Mouse (Mus musculus) forebrain, embryonic 11.5 days (tissue): ENCODE measurements at regions not wholly inside any gene's neighbourhood (a gene's known extent, or its start where the extent isn't known, plus 50 kb on each side); places are given as distances from the start of the nearest gene placed in this dataset.
A peak's percentile ranks its signal among the peaks of the same experiment; 100 is the strongest.

Experiments
- ATAC-seq: fragments of 200-750 bp; cut with Nextera tagmentation; replicated peaks from 2 replicates; pipeline ENCODE4 v1.8.0; 2017; ENCODE audit warnings: moderate TSS enrichment; ENCODE audit not compliant: low FRiP score
- DNase-seq: peaks from one replicate; pipeline ENCODE4 v3.0.0-alpha.2; 2017; ENCODE audit warnings: low spot score
- H3K27ac ChIP-seq: fragments of 300-500 bp; sonication (generic); 2 replicates; pipeline ENCODE4 v1.5.1; 2014; ENCODE audit warnings: low read depth, low read length
- H3K27me3 ChIP-seq: fragments of 300-500 bp; sonication (generic); 2 replicates; pipeline ENCODE4 v1.6.1; 2014; ENCODE audit warnings: mild to moderate bottlenecking, low read length, mixed read lengths; ENCODE audit not compliant: control insufficient read depth, insufficient read depth
- H3K36me3 ChIP-seq: fragments of 300-500 bp; sonication (generic); 2 replicates; pipeline ENCODE4 v1.6.1; 2014; ENCODE audit warnings: mild to moderate bottlenecking, low read length, moderate library complexity, mixed read lengths; ENCODE audit not compliant: control insufficient read depth, insufficient read depth
- H3K4me1 ChIP-seq: fragments of 300-500 bp; sonication (generic); replicated peaks from 2 replicates; pipeline ENCODE4 v1.6.1; 2014; ENCODE audit warnings: low read length, mixed read lengths; ENCODE audit not compliant: control insufficient read depth, insufficient read depth
- H3K4me2 ChIP-seq: fragments of 300-500 bp; sonication (generic); 2 replicates; pipeline ENCODE4 v1.6.1; 2014; ENCODE audit warnings: low read depth, mild to moderate bottlenecking, low read length, moderate library complexity, mixed read lengths; ENCODE audit not compliant: severe bottlenecking
- H3K4me3 ChIP-seq: fragments of 300-500 bp; sonication (generic); 2 replicates; pipeline ENCODE4 v1.5.1; 2014; ENCODE audit warnings: low read depth, low read length
- H3K9ac ChIP-seq: fragments of 300-500 bp; sonication (generic); 2 replicates; pipeline ENCODE4 v1.6.1; 2014; ENCODE audit warnings: low read length
- H3K9me3 ChIP-seq: fragments of 300-500 bp; sonication (generic); 2 replicates; pipeline ENCODE4 v1.6.1; 2016; ENCODE audit warnings: low read length, mixed read lengths; ENCODE audit not compliant: control insufficient read depth
- WGBS: fragments of 180-500 bp; shearing (Covaris S2); extraction: QIAGEN DNeasy Blood & Tissue Kit; methylation state at CpG from one replicate; pipeline ENCODE4 v1.1.7; 2014; 5-methylcytosine and 5-hydroxymethylcytosine counted together

- Histone ChIP-seq H3K4me1 (0 out of 2 replicates have a peak, but pooled peaks cover 1% of the 10 kb centered on the region), H3K9ac (no peak overlapping the region), H3K36me3 (no peaks in the 10 kb centered on the region), H3K27me3 (no peaks in the 10 kb centered on the region), H3K4me3 (no peak overlapping the region), H3K27ac (no peak overlapping the region), H3K4me2 (no peak overlapping the region), H3K9me3 (no peaks in the 10 kb centered on the region)
- 87% methylated on average over 3 of the region's 3 CpGs for WGBS
- DNase-seq (no peak), ATAC-seq (no peak)
These were observed 66.7 kb upstream of the Smyd2 start for GRCm38 (mm10) chr1:189988864-189989263.

GRCm38 (mm10) chr1:189985516-189986205 is 63.5 kb upstream of the Smyd2 start:
- Histone ChIP-seq H3K27me3 (no peaks in the 10 kb centered on the region), H3K9ac (no peak overlapping the region), H3K4me1 (0 out of 2 replicates have a peak, but pooled peaks cover 1% of the 10 kb centered on the region), H3K27ac (no peak overlapping the region), H3K4me3 (no peak overlapping the region), H3K9me3 (no peaks in the 10 kb centered on the region), H3K4me2 (no peak overlapping the region), H3K36me3 (no peaks in the 10 kb centered on the region)
- ATAC-seq (no peak), DNase-seq (no peak)
- 75% methylated on average over 11 of the region's 11 CpGs for WGBS

- no peaks in the 10 kb centered on the region for H3K27me3 ChIP-seq
- no peak overlapping the region for H3K4me2 ChIP-seq
- ATAC-seq (no peak), DNase-seq (no peak)
- no peak overlapping the region for H3K27ac ChIP-seq
- no peak overlapping the region for H3K4me3 ChIP-seq
- no peak overlapping the region for H3K9ac ChIP-seq
- no peaks in the 10 kb centered on the region for H3K9me3 ChIP-seq
- no peaks in the 10 kb centered on the region for H3K36me3 ChIP-seq
- H3K4me1 ChIP-seq, result 0 out of 2 replicates have a peak, but pooled peaks cover 2% of the 10 kb centered on the region
- 40% methylated on average over 10 of the region's 10 CpGs for WGBS
These were observed 56.1 kb upstream of the Smyd2 start for GRCm38 (mm10) chr1:189978244-189978643.

GRCm38 (mm10) chr1:189975660-189976059 is 53.5 kb upstream of the Smyd2 start:
- ATAC-seq, result no peak
- Histone ChIP-seq H3K4me1 (0 out of 2 replicates have a peak, but pooled peaks cover 6% of the 10 kb centered on the region), H3K27ac (no peak overlapping the region), H3K36me3 (no peaks in the 10 kb centered on the region), H3K27me3 (no peaks in the 10 kb centered on the region), H3K4me3 (no peak overlapping the region), H3K9me3 (no peaks in the 10 kb centered on the region), H3K9ac (no peak overlapping the region), H3K4me2 (no peak overlapping the region)
- DNase-seq, result no peak
- WGBS, result 92% methylated on average over 9 of the region's 9 CpGs

- peak; percentile 82 for ATAC-seq
- Histone ChIP-seq H3K36me3 (no peaks in the 10 kb centered on the region), H3K4me2 (peak overlapping the region; percentile 33; the same call in 1 of the 2 replicates), H3K27ac (no peak overlapping the region), H3K9me3 (no peaks in the 10 kb centered on the region), H3K27me3 (no peaks in the 10 kb centered on the region), H3K4me1 (0 out of 2 replicates have a peak, but pooled peaks cover 4% of the 10 kb centered on the region), H3K9ac (no peak overlapping the region), H3K4me3 (no peak overlapping the region)
- 19% methylated on average over 13 of the region's 13 CpGs for WGBS
- peak; percentile 93 for DNase-seq
These were observed 50.7 kb upstream of the Smyd2 start for GRCm38 (mm10) chr1:189972790-189973406.
